Mouse (Mus musculus): Measurements from ENCODE around the gene Rpl24.

DNA sequence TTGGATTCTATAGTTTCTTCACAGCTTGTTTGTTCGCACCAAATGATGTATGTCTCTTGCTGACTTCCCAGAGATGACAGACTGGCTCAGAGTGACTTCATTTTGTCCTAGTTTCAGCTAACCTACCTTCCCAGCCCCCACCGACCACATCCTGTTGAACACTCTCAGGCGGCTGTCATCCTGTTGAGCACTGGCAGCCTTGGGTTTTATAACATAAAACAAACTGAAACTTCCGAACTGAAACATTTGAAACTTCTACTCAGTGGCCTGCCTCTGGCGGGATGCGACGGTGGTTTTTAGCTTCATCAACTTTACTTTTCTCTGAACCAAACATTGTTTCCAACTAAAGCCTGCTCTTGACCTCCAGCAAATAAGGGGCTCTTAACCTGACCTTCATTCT is 17.1 kb upstream of the Rpl24 start:
- TF ChIP-seq CTCF (IDR thresholded peaks at IDR 0.05; ENCODE audit: extremely low read depth, insufficient read depth, low read length) (no peak), POLR2A (IDR thresholded peaks at IDR 0.05; ENCODE audit: extremely low read depth, insufficient read depth, low read length) (no peak)

All from cortical plate, adult 2 months (tissue).